Mouse (Mus musculus): ENCODE data around the gene Tmcc2.
"Not testable (repeated sequence)": the region's sequence is repeated elsewhere in the genome, so short reads cannot be mapped to it uniquely, and the experiment has no call there.

Gene Tmcc2

DNA sequence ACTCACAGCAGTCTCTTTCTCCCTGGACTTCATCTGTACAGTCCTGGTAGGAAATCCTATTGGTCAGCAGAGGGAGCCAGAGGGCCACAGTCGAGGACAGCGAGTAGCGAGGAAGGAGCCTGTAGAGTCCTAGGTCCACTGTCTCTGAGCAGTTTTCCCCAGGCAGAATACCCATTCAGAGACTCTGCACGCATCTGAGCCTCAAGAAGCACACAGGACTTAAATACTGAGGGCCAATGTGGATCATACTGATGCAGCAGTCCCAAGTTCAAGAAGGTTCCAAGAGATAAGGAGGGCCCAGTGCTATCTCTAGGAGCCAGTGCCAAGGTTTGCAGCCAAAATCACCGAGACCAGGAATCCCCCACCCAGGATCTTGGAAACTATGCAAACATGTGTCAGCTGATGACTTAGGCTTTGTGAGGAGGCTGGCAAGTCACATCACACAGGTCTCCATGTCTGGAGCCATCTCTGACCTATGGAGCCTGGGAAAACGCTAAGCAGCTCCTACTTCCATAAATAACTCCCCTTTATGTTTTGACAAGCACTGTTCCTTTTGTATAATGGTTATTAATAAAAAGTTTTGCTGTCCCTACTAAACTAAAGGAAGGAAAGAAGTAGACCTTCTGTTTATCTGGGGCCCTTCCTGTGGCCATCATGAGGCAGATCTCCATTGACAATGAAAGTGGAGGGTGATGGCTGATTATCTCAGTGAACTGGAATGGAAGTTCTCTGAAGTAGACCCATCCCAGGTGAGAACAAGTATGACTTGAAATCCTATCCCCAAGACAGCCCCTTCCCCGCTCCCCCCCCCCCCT is 23.2 kb downstream of the Tmcc2 start:
- DNase-seq (ENCODE audit: low spot score in 2 of 2) = peak; percentile 61 to 82

- DNase-seq (ENCODE audit: low spot score in 2 of 2) = no peak
Measured at GRCm38 (mm10) chr1:132366937-132367336, 24.1 kb downstream of the Tmcc2 start.

DNA sequence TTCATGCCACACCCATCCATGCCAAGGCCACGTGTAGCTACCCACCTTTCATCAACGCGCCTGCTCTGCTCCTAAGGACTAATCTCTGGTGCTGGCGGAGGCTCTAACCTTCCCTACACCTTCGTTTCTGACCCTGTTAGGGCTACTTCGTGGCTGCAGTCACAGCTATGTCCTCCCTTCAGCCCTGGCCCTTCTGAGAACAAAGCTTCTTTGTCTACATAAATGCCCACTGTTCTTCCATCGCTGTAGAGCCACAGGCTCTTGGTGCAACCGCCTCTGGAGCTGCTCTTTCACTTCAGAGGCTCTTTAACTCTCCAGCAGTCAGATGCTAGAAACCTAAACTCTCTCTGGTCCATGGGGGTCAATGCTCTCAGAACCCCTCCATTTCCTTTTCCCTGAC is 24.8 kb downstream of the Tmcc2 start:
- no peak for DNase-seq (ENCODE audit: low spot score in 2 of 2)

GRCm38 (mm10) chr1:132365645-132366044 is 25.4 kb downstream of the Tmcc2 start:
- no peak for DNase-seq (ENCODE audit: low spot score in 2 of 2)

GRCm38 (mm10) chr1:132364896-132365557 is 26.1 kb downstream of the Tmcc2 start:
- no peak for DNase-seq (ENCODE audit: low spot score in 2 of 2)

GRCm38 (mm10) chr1:132364388-132364787 is 26.7 kb downstream of the Tmcc2 start:
- DNase-seq (ENCODE audit: low spot score in 2 of 2) = no peak

DNA sequence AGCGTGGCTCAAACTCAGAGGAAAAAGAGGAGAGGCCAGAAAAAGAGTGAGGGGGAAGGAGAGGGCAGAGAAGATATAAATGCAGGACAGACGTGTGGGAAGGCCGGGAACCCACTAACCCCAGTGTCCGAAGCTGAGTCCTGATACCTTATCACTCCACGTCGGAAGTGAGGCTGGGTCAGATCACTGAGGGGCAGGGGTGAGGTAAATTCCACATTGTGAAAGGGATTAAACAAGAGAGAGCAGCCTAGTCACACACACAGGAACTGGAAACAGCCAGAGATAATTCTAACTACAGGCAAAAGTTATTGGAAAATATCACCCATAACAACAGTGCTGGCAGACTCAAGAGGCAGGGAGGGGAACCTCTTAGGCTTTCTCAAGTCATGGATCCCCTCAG is 29.1 kb downstream of the Tmcc2 start:
- DNase-seq (ENCODE audit: low spot score in 2 of 2) = no peak

GRCm38 (mm10) chr1:132356841-132357240 is 34.2 kb downstream of the Tmcc2 start:
- no peak for DNase-seq (ENCODE audit: low spot score in 2 of 2)

GRCm38 (mm10) chr1:132355841-132356242 is 35.2 kb downstream of the Tmcc2 start:
- DNase-seq (ENCODE audit: low spot score in 2 of 2) = peak; percentile 73 to 86

DNA sequence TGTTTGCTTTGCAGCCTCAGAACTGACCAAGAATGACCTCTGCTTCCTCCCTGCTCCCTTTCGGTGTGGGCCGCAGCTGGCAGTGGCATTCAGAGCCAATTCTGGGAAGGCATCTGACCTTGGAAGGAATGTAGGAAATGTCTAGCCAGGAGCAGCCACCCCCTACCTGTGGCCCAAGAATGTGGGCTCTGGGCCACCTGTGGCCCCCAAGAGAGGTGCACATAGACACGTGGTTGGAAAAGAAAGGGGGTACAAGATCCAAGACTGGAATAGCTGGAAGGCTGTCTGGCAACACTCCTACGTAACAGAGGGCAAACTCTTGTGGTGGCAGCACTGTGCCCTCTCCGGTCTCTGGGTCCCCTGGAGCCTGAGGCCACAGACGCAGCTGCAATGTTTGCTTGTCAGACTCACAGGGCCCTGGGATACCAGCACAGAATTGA is 35.9 kb downstream of the Tmcc2 start:
- DNase-seq (ENCODE audit: low spot score in 2 of 2) = no peak

DNA sequence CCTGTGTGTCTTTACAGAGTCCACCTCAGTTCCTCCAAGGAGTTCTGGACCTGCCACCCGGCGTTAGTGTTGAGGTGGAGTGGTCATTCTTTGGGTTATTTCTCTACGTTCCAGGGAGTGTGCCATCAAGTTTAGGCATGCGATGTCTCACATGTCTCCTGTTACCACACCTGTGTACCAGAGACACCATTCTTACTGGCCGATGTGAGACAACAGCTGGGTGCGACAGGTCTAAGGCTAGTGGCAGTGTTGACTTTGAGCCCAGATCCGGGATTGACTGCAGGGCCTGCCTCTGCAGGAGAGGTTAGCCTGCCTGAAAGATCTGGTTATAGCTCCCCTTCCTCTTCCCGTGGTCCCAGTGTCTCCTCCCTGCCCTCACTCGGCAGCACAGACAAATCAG is 36.8 kb downstream of the Tmcc2 start:
- DNase-seq (ENCODE audit: low spot score in 2 of 2) = no peak

- no peak for DNase-seq (ENCODE audit: low spot score in 2 of 2)
Measured at GRCm38 (mm10) chr1:132353389-132353788, 37.7 kb downstream of the Tmcc2 start.

DNA sequence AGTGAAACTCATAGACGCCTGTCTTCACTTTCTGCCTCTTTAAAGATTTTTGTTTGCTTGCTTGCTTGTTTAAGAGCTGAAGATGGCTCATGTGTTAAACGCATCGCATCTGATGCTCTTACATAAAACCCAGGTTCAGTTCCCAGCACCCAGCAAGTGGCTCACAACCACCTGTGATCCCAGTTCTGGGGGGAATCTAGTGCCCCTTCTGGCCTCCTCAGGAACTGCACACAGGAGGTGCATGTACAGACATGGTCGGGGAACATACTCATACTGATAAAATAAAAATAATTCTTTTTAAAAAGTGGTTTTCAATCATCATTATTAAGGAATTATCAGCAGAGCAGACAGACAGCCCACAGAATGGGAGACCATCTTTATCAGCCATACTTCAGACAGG is 40.0 kb downstream of the Tmcc2 start:
- DNase-seq (ENCODE audit: low spot score in 2 of 2) = no peak

DNA sequence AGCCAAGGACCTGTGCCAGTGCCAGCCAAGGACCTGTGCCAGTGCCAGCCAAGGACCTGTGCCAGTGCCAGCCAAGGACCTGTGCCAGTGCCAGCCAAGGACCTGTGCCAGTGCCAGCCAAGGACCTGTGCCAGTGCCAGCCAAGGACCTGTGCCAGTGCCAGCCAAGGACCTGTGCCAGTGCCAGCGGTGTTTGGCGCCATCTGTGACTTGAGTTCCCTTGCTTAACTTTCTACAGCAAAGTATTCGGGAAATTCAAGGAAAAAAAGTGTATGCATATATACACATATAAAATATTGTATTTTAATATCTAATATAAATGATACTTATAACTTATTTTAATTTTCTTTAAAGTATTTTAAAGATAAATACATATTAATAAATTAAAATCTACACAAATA is 41.5 kb downstream of the Tmcc2 start:
- DNase-seq (ENCODE audit: low spot score in 2 of 2) = not testable (repeated sequence)

DNA sequence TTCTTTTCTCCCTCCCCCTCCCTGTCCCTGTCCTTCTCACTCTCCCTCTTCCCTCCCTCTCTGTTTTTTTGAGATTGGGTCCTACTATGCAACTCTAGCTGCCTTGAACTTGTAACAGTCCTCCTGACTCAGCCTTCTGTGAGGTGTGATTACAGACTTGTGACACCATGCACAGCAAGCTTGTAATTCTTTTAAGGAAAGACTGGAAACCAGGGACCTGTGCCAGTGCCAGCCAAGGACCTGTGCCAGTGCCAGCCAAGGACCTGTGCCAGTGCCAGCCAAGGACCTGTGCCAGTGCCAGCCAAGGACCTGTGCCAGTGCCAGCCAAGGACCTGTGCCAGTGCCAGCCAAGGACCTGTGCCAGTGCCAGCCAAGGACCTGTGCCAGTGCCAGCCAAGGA is 42.0 kb downstream of the Tmcc2 start:
- not testable (repeated sequence) for DNase-seq (ENCODE audit: low spot score in 2 of 2)

GRCm38 (mm10) chr1:132348401-132348800 is 42.7 kb downstream of the Tmcc2 start:
- no peak for DNase-seq (ENCODE audit: low spot score in 2 of 2)

DNA sequence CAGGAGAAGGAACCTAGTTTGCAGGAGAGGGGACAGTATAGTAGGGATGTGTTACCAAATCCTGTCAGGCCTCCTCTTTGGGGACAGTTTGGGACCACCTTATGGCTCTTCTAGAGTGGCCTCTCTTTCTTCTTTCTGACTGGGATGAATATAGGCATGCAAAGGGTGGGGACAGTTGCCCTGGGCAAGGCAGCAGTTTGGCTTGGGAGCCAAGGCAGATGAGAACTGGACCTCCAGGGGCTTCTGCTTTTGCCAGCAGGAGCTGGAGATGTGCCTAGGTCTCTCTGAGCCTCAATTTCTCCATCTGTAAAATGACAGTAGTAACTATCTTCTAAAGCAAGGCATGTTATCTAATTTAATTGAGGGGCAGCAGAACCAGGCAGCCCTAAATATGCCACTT is 44.1 kb downstream of the Tmcc2 start:
- DNase-seq (ENCODE audit: low spot score in 2 of 2) = no peak

- no peak for DNase-seq (ENCODE audit: low spot score in 2 of 2)
Measured at GRCm38 (mm10) chr1:132346134-132346851, 44.8 kb downstream of the Tmcc2 start.

DNA sequence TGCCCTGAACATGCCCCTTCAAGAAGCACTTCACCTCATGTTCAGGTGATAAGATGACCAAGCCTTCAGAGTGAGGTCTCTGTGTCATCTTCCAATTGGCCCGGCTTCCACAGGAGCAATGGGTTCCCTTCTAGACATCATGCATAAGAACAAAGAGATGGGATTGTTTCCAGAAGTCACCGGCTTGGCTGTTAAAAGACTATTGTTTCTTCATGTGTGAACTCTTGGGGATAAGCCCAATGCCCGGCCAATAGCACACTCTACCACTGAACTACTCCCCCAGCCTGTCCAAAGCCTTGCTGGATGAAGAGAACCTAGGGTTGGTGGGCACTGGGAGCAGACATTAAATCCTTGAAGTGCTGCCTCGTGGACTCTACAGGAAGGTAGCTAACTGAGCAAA is 45.6 kb downstream of the Tmcc2 start:
- no peak for DNase-seq (ENCODE audit: low spot score in 2 of 2)

DNA sequence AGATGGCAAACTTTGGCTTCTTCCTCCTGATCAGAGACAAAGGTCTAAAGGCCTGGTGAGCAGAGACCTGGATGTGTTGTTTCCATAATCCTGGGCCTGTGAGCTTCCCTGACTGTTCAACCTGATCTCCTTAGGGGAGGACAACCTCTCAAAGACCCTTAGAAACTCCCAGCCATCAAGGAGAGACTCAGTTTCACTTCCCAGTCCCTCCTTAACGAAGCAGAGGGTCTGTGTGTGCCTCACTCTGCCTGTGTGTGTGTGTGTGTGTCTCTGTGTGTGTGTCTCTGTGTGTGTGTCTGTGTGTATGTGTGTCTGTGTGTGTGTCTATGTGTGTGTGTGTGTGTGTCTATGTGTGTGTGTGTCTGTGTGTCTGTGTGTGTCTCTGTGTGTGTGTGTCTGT is 47.4 kb downstream of the Tmcc2 start:
- no peak for DNase-seq (ENCODE audit: low spot score in 2 of 2)

DNA sequence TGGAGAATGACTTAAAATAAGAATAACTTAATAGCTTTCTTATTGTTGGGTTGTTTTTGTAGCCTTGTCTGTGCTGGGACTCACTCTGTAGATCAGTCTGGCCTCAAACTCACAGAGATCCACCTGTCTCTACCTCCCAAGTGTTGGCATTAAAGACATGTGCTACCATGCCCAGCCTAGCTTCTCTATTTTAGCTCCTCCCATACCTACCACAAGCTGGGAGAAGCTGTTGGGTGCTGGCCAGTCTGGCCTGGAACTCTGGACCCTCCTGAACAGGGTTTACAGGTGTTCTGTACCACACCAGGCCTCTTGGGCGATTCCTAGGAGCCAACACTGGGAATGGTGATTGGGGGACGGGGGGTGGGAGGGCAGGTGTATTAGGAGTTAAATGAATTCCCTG is 47.9 kb downstream of the Tmcc2 start:
- DNase-seq (ENCODE audit: low spot score in 2 of 2) = no peak

DNA sequence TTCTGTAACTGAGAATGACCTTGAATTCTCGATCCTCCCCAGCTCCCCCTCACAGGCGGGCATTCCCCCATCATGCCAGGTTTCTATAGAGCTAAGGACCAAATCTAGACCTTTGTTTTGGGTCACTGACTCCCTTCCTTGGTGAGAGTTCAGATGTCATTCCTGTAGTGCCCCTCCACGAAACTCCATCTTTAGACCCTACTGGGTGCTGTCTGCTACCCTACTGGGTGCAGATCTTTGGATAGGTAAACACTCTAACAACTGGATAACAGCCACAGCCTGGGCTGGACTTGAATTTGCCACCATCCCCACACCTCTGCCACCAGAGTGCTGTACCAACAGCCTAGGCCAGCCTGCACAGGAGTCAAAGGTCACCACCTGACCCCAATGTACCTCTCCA is 48.6 kb downstream of the Tmcc2 start:
- no peak for DNase-seq (ENCODE audit: low spot score in 2 of 2)

Measured in frontal cortex, postnatal 14 days (tissue).